In the genomic region with DNA sequence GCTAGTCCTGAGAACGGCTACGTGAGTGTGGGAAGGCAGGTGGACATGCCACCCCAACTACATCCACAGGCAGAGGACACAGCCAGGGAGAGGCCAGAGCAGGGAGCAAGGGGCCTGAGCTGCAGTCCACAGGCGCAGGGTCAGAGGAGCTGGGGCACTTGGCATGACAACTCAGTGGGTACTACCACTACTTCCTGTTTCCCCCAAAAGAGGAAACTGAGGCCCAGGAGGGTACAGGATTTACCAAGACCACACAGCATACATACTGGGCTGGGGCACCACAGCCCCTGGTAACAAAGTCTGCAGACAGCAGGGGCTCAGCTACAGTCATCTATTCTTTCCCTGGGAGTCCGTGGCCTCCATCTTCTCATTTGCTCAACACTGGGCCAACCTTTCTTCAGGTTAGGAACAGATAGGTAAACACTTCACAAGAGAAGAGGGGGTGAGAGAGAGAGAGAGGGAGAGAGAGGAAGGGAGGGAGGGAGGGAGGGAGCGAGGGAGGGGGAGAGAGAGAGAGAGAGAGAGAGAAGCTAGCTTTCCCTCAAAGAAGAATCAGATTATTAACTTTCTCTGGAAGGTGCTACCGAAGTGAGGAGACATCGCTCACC, we compare ENCODE assay signal across 13 mouse cellular contexts. TPM values are rescaled to one million over a fixed set of nuclear protein-coding genes. Genes with fewer than 3 reads are reported as not detected.
DNase-seq lines count a peak whose midpoint lies in the region; ATAC-seq and TF ChIP-seq lines count a peak whose summit lies in the region.
"Had no signal": no experiment of that assay in that cellular context is flagged by ENCODE, and none has a peak within 500 bp of the region (broad histone marks: within the 10 kb centered on the region; RNA-seq: fewer than 3 reads in every experiment).

No protein-coding gene starts in this region.

- WGBS in midbrain, embryonic 16.5 days: 53% methylated on average over 7 of the region's 7 CpGs
- 71% methylated on average over 7 of the region's 7 CpGs for WGBS in midbrain, postnatal 0 days
- 49% methylated on average over 7 of the region's 7 CpGs for WGBS in liver, embryonic 15.5 days (ENCODE audit: insufficient replicate concordance)

- no peak for TF ChIP-seq CTCF in gastrocnemius, adult 2 months (IDR thresholded peaks at IDR 0.05)
- no peak for TF ChIP-seq CTCF in midbrain, postnatal 0 days (IDR thresholded peaks at IDR 0.05)

- peaks cover 17% of the 10 kb centered on the region for H3K4me1 ChIP-seq in midbrain, embryonic 16.5 days (ENCODE audit: control insufficient read depth, insufficient read depth, low read length)
- peaks cover 9% of the 10 kb centered on the region; the same call in 1 of the 2 replicates for H3K4me1 ChIP-seq in midbrain, postnatal 0 days (ENCODE audit: insufficient read depth, low read length)
- H3K4me1 ChIP-seq in liver, embryonic 15.5 days (replicated peaks): peaks cover 57% of the 10 kb centered on the region

- H3K4me2 ChIP-seq in midbrain, embryonic 16.5 days (ENCODE audit: low read length): no peak overlapping the region
- no peak overlapping the region for H3K4me2 ChIP-seq in midbrain, postnatal 0 days (ENCODE audit: low read depth, low read length, poor library complexity, severe bottlenecking)
- H3K4me2 ChIP-seq in liver, embryonic 15.5 days: peak overlapping the region; percentile 52

- no peak overlapping the region for H3K9ac ChIP-seq in midbrain, embryonic 16.5 days (ENCODE audit: low read depth, low read length)
- H3K9ac ChIP-seq in midbrain, postnatal 0 days (replicated peaks; ENCODE audit: low read length, poor library complexity, severe bottlenecking): no peak overlapping the region
- no peak overlapping the region for H3K9ac ChIP-seq in liver, embryonic 15.5 days
- H3K9ac ChIP-seq: neural tube, embryonic 12.5 days had no signal

- no peaks in the 10 kb centered on the region for H3K9me3 ChIP-seq in midbrain, embryonic 16.5 days (replicated peaks; ENCODE audit: control insufficient read depth, low read length, poor library complexity, severe bottlenecking)
- no peaks in the 10 kb centered on the region for H3K9me3 ChIP-seq in midbrain, postnatal 0 days (ENCODE audit: low read length)
- no peaks in the 10 kb centered on the region for H3K9me3 ChIP-seq in liver, embryonic 15.5 days (replicated peaks)
- H3K9me3 ChIP-seq: neural tube, embryonic 12.5 days had no signal

- H3K36me3 ChIP-seq in midbrain, embryonic 16.5 days (ENCODE audit: control insufficient read depth, insufficient read depth, low read length): no peaks in the 10 kb centered on the region
- no peaks in the 10 kb centered on the region for H3K36me3 ChIP-seq in midbrain, postnatal 0 days (ENCODE audit: insufficient read depth, low read length)
- H3K36me3 ChIP-seq in liver, embryonic 15.5 days (replicated peaks): no peaks in the 10 kb centered on the region
- H3K36me3 ChIP-seq: neural tube, embryonic 12.5 days had no signal

- intact Hi-C loops in gastrocnemius, adult 2 months (cut with DNase I): no loop called here
- intact Hi-C loops in gastrocnemius, postnatal 36 days (cut with DNase I): no loop called here

- DNase-seq in gastrocnemius, adult 2 months: no peak
- DNase-seq in gastrocnemius, postnatal 36 days: no peak
- no peak for DNase-seq in midbrain, postnatal 0 days (ENCODE audit: low spot score)
- DNase-seq in heart, adult 8-10 months (ENCODE audit: low spot score): no peak
- DNase-seq in thymus, postnatal 36 days: no peak
- no peak for DNase-seq in left cerebral cortex, adult 9 months (ENCODE audit: low spot score in 2 of 2)
- DNase-seq: gastrocnemius, postnatal 25 days; heart, postnatal 14 days; layer of hippocampus, adult 9-11 months; right cerebral cortex, postnatal 4 days had no signal

- H3K27ac ChIP-seq in gastrocnemius, adult 2 months: 0 out of 2 replicates have a peak overlapping the region, but pooled peaks have one; percentile 6
- H3K27ac ChIP-seq in midbrain, embryonic 16.5 days (ENCODE audit: low read length): no peak overlapping the region
- H3K27ac ChIP-seq in midbrain, postnatal 0 days (ENCODE audit: low read depth, low read length): no peak overlapping the region
- 0 out of 2 replicates have a peak overlapping the region, but pooled peaks have one; percentile 3 for H3K27ac ChIP-seq in liver, embryonic 15.5 days (replicated peaks)
- H3K27ac ChIP-seq: neural tube, embryonic 12.5 days had no signal

- no peak overlapping the region for H3K4me3 ChIP-seq in gastrocnemius, adult 2 months
- H3K4me3 ChIP-seq in midbrain, embryonic 16.5 days (ENCODE audit: low read depth, low read length): no peak overlapping the region
- no peak overlapping the region for H3K4me3 ChIP-seq in midbrain, postnatal 0 days (ENCODE audit: low read depth, low read length)
- H3K4me3 ChIP-seq in liver, embryonic 15.5 days (replicated peaks): peak overlapping the region; percentile 20; the same call in 1 of the 2 replicates
- H3K4me3 ChIP-seq: neural tube, embryonic 12.5 days had no signal

- ATAC-seq in midbrain, embryonic 16.5 days: peak; percentile 36; the same call in 1 of the 2 replicates
- ATAC-seq in midbrain, postnatal 0 days (ENCODE audit: low FRiP score): no peak
- ATAC-seq in liver, embryonic 15.5 days (ENCODE audit: insufficient read depth): no peak

- no peaks in the 10 kb centered on the region for H3K27me3 ChIP-seq in midbrain, embryonic 16.5 days (ENCODE audit: control insufficient read depth, insufficient read depth, low read depth, low read length)
- no peaks in the 10 kb centered on the region for H3K27me3 ChIP-seq in midbrain, postnatal 0 days (ENCODE audit: insufficient read depth, low read length)
- H3K27me3 ChIP-seq in liver, embryonic 15.5 days: no peaks in the 10 kb centered on the region
- H3K27me3 ChIP-seq: neural tube, embryonic 12.5 days had no signal

RNA-seq across cellular contexts. Expression of a gene that starts 13.7 kb away (rescaled TPM):
- 1 to 10 TPM; 7.0 to 9.2 TPM for total RNA-seq in gastrocnemius, adult 2 months (2021)
- total RNA-seq in gastrocnemius, postnatal 36 days (2021): 1 to 10 TPM; 6.3 to 6.5 TPM
- 17.3 and 17.8 TPM in 2 replicates for polyA plus RNA-seq in midbrain, embryonic 16.5 days (2015; fragmentation: Nextera tagmentation; extraction: Ambion mirVana)
- 72.8 and 80.7 TPM in 2 replicates for total RNA-seq in midbrain, postnatal 0 days (2014; rRNA removed)
- polyA plus RNA-seq in midbrain, postnatal 0 days (2015; fragmentation: Nextera tagmentation; extraction: Ambion mirVana): 12.9 and 13.9 TPM in 2 replicates
- polyA plus RNA-seq in liver, embryonic 15.5 days (2015; fragmentation: Nextera tagmentation; extraction: Ambion mirVana): 2.2 and 2.6 TPM in 2 replicates
- total RNA-seq in heart, adult 8-10 months (2022): 10 to 100 TPM in 1 of 4 experiments, 1 to 10 TPM in 3; 6.8 to 10.3 (median 8.2) TPM

Comparison
In these comparisons a context has a peak if more than half of its experiments do, and no peak if none do; other contexts are left out.
1. H3K27ac ChIP-seq: peak in gastrocnemius, adult 2 months (single experiment) and liver, embryonic 15.5 days (single experiment); none in midbrain, embryonic 16.5 days (single experiment) and midbrain, postnatal 0 days (single experiment).